Mouse (Mus musculus) splenic B cell, adult 2 months (primary cell): ENCODE measurements around the gene Naaa.

ENCODE experiments used
- DNase-seq: peaks from one replicate; pipeline ENCODE4 v3.0.0-alpha.2; 2011; ENCODE audit warnings: low read depth, low spot score
- H3K27me3 ChIP-seq: 2 replicates; pipeline ENCODE4 v1.6.1; 2012; ENCODE audit warnings: mild to moderate bottlenecking, low read length, moderate library complexity, mixed read lengths; ENCODE audit not compliant: control insufficient read depth, poor library complexity, insufficient read depth, severe bottlenecking
- H3K36me3 ChIP-seq: 2 replicates; pipeline ENCODE4 v1.6.1; 2012; ENCODE audit warnings: mild to moderate bottlenecking, low read length, moderate library complexity, mixed read lengths; ENCODE audit not compliant: control insufficient read depth, poor library complexity, insufficient read depth, severe bottlenecking

Naaa gene

GRCm38 (mm10) chr5:92210205-92210604 lies 67.8 kb downstream of the Naaa start:
- peaks cover 2% of the 10 kb centered on the region; the same call in 1 of the 2 replicates for H3K36me3 ChIP-seq

More at GRCm38 (mm10) chr5:92210205-92210604, 67.8 kb downstream of the Naaa start:
- no peaks in the 10 kb centered on the region for H3K27me3 ChIP-seq
- DNase-seq = no peak
